Mouse (Mus musculus): ENCODE data around the gene Fhl2.
"Not testable (repeated sequence)": the region's sequence is repeated elsewhere in the genome, so short reads cannot be mapped to it uniquely, and the experiment has no call there.

The Fhl2 gene

DNA sequence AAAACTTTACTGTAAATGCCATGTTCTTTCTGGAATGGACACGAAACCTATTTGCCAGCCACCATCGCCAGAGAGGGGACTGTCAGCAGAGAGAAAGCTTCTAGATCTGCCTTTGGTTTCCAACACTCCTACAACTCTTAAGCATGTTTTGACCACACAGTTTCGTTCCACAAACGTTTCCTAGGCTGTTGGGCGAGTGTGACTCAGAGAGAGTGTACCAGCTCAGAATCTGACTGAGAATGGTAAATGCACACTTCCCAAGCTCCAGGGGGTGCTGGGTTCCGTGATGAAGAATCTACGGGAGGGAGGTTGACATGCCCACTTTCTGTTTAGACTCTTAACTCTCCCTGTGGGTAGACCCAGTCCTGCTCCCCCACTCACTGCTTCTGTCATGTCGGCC lies 5.7 kb downstream of the Fhl2 start:
- DNase-seq, result no peak

- not testable (repeated sequence) for DNase-seq
Measured at GRCm38 (mm10) chr1:43188893-43189292, 7.9 kb downstream of the Fhl2 start.

GRCm38 (mm10) chr1:43186334-43186733 lies 10.4 kb downstream of the Fhl2 start:
- DNase-seq, result no peak

- no peak for DNase-seq
Measured at GRCm38 (mm10) chr1:43180912-43181311, 15.9 kb downstream of the Fhl2 start.

- no peak for DNase-seq
Measured at GRCm38 (mm10) chr1:43178780-43179179, 18.0 kb downstream of the Fhl2 start.

DNA sequence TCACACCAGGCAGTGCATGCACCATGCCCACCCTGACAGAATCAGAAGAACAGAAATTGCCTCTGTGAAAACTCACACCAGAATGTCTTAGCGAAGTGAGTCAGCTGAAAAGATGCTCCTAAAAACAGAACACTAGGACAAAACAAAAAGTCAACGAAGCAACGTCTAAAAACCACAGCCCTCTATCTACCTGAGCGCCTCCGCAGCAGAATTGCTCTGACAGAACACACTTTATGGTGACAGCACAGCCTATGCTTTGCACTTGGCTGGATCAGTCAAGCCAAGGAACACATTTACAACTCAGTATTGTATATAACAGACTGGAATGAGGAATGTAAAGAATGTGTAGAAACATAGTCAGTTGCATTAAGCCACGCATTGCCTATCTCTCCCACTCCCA lies 18.4 kb downstream of the Fhl2 start:
- DNase-seq, result no peak

DNA sequence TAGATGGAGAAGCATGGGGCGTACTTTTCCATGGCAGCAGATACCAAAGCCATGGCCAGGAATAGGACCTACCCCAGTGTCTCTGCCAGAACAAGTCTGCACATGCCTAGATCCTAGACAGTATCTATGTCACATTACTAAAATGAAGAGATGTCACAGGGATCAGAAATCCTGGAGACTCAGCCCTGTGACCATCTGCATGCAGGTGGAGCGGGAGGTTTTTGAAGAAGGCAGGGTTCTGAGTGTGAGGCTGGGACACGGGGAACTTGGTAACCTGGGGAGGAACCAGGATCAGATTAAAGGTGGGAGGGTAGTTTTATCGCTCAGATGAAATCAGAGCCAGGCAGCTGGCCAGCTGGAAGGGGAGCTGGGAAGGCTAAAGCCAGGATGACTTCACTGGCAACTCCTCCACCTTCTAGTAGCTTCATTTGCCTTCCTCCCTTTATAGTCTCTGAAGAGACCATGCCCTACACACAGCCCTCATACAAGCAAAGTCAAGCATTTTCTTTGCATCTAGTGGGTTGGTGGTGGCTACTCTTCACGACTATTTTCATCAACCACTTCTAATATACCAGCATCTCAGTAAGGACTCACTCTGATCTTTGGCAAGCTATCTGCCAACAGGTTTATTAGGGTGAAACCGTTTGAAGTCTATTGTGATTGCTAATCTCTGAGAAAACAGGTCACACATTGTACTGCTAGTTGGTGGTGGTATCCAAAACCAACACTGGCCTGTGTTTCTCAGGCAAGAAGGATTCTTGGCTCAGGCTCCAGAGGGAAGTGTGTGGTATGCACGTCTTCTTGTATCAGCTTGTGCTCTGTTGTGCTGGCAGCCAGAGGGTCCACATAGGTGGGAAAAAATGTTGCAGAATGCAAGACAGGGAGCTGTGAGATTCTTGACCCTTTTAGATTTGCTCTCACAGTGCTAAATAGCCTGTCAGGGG lies 23.2 kb downstream of the Fhl2 start:
- DNase-seq, result no peak

- no peak for DNase-seq
Measured at GRCm38 (mm10) chr1:43171816-43172215, 25.0 kb downstream of the Fhl2 start.

GRCm38 (mm10) chr1:43171093-43171492 lies 25.7 kb downstream of the Fhl2 start:
- DNase-seq, result no peak

- DNase-seq, result no peak
Measured at GRCm38 (mm10) chr1:43169661-43170060, 27.1 kb downstream of the Fhl2 start.

DNA sequence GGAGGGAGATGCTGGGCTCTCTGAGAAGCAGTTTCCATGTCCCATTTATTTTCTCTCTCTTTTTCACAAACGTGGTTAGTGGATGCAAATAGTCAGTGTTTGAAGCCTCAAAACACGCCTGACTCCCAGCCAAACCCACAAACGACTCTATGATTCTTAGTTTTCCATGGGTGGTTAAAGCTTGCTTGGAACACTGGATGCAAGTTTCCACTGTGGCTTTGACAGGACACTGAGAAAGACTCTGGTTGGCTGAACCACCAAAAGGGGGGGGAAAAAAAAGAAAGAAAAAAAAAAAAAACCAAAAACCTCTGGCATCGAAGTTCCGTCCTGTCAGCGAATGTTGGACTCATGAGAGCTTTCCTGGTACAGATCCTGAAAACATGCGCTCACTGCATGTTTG lies 27.6 kb downstream of the Fhl2 start:
- no peak for DNase-seq

DNA sequence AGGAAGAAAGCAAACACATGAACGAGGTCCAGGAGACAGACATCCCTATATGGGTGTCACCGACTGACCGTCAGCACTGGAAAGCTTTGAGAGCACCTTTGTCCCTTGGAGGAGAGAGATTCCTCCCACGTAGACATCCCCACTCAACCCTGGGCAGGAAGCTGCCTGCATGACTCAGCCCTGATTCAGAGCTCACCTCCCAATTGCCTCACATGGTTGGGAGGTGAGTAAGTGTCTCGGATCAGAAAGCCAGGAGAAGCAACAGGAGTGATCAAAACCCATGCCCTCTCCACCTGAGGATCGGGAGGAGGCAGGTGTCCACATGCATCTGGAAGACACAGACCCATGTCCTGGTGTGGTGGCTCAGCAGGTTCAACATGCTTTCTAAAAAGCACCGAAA lies 28.2 kb downstream of the Fhl2 start:
- DNase-seq, result no peak

DNA sequence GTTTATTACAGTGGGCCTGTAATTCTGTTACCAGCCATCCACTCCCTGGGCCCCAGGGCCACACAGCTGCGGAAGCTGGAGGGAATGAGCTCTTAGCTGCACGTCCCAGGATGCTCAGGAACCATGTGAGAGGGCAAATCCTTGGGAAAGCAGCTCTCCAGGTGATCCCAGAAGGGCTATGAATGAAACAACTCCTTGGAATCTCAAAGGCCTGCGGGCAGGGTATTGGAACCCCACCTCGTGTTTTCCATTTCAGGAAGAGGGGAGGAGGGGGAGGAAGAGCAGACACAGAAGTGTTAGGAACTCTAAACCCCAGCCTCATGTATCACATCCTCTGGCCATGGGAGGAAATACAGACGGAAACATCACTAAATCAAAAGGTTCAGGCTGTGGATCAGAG lies 28.8 kb downstream of the Fhl2 start:
- no peak for DNase-seq

GRCm38 (mm10) chr1:43164582-43164981 lies 32.2 kb downstream of the Fhl2 start:
- DNase-seq, result no peak

GRCm38 (mm10) chr1:43163467-43164418 lies 33.0 kb downstream of the Fhl2 start:
- DNase-seq, result peak; percentile 42 to 53

- DNase-seq, result no peak
Measured at GRCm38 (mm10) chr1:43163084-43163466, 33.7 kb downstream of the Fhl2 start.

DNA sequence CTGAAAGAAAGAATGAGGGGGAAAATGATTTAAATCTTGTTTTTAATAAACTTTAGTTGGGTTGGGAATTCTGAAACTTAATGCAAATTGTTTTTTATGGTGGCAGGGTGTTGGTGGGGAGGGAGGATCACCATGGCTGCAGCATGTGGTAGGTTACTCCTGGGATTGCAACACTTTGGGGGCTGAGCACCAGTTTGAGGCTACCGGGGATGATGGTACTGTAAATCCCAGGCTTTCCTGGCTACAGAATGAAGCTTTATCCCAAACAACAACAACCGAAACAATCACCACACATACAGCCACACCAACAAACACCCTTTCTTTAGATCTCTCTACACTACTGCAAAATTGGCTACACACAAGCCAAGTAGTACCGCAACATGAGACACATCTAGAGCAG lies 34.4 kb downstream of the Fhl2 start:
- no peak for DNase-seq

GRCm38 (mm10) chr1:43159429-43159828 lies 37.4 kb downstream of the Fhl2 start:
- no peak for DNase-seq

GRCm38 (mm10) chr1:43157907-43158306 lies 38.9 kb downstream of the Fhl2 start:
- DNase-seq, result no peak

DNA sequence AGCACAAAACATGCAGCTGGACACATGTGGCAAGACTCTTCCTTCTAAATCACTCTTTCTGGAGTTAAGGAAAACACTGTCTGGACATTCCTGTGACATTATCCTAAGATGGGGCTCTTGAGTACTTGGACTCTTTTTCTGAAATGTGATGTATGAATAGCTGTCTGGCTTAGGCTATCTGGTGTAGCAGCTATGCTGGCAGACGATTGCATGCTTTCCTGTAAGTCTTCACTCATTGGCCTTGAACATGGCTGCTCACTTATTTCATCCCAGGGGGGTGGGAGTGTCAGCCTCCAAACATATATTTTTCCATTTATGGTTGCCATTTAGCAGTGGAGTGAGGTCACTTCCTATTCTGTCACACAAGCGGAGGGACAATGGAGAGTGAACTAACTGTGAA lies 42.3 kb downstream of the Fhl2 start:
- DNase-seq, result no peak

DNA sequence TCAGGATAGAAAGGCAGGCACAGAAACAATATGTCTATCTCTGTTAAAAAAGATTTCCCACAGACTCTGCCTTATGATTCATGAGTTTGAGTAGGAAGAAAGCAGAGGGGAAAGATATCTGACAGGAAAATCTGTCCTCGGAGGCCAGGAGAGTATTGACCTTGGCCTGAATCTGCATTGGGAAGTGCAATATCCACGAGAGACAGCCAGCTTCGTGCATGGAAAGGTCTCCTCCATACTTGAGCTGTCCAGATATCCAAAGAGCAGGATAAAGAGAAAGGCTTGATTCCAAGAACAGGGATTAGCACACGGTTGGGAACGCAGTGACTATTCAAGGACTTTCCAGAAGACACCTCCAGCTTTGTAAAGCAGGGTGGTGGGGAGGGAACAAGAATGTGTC lies 43.2 kb downstream of the Fhl2 start:
- no peak for DNase-seq

GRCm38 (mm10) chr1:43152626-43153025 lies 44.2 kb downstream of the Fhl2 start:
- DNase-seq, result no peak

DNA sequence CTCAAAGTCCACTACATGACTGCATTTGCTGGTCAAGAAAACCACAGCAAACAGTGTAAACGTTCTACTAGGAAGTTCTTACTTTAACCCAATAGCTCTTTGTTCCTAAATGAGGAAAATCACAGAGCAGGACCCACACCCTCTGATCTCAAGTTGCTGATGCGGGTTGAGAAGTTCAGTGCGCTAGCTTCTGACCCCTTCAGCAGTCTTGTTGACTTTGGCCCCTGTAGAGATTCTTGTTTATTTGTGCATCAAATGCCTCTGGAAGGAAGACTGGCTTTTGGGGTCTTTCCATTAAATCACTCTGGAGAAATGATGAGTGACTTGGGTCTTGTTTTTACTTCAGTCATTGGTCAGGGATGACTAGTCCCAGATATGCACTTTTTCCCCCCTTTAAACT lies 46.6 kb downstream of the Fhl2 start:
- no peak for DNase-seq

- no peak for DNase-seq
Measured at GRCm38 (mm10) chr1:43147474-43147873, 49.3 kb downstream of the Fhl2 start.
